Mouse (Mus musculus) heart, postnatal 0 days (tissue): ENCODE data around the gene Il12rb1. TPM values are rescaled to one million over a fixed set of nuclear protein-coding genes. Genes with fewer than 3 reads are reported as not detected.

Source experiments
- ATAC-seq: fragments of 200-750 bp; cut with Nextera tagmentation; 2 replicates; pipeline ENCODE4 v1.8.0; 2017; ENCODE audit warnings: low read depth, moderate number of reproducible peaks, moderate library complexity; ENCODE audit not compliant: insufficient read depth
- DNase-seq: peaks from one replicate; pipeline ENCODE4 v3.0.0-alpha.2; 2016; ENCODE audit warnings: low spot score
- H3K27ac ChIP-seq: fragments of 300-500 bp; sonication (generic); 2 replicates; pipeline ENCODE4 v1.5.1; 2014; ENCODE audit warnings: low read depth, mild to moderate bottlenecking
- H3K27me3 ChIP-seq: fragments of 300-500 bp; sonication (generic); 2 replicates; pipeline ENCODE4 v1.6.1; 2014; ENCODE audit warnings: low read length, mixed read lengths; ENCODE audit not compliant: control insufficient read depth, insufficient read depth
- H3K36me3 ChIP-seq: fragments of 300-500 bp; sonication (generic); replicated peaks from 2 replicates; pipeline ENCODE4 v1.6.1; 2014; ENCODE audit warnings: low read length, mixed read lengths; ENCODE audit not compliant: control insufficient read depth, insufficient read depth
- H3K4me1 ChIP-seq: fragments of 300-500 bp; sonication (generic); 2 replicates; pipeline ENCODE4 v1.6.1; 2014; ENCODE audit warnings: antibody characterized with exemption; ENCODE audit not compliant: control insufficient read depth, insufficient read depth
- H3K4me2 ChIP-seq: fragments of 300-500 bp; sonication (generic); 2 replicates; pipeline ENCODE4 v1.6.1; 2014; ENCODE audit warnings: low read depth, mild to moderate bottlenecking, low read length, moderate library complexity
- H3K4me3 ChIP-seq: fragments of 300-500 bp; sonication (generic); 2 replicates; pipeline ENCODE4 v1.5.1; 2014; ENCODE audit warnings: low read depth, low read length
- H3K9ac ChIP-seq: fragments of 300-500 bp; sonication (generic); replicated peaks from 2 replicates; pipeline ENCODE4 v1.6.1; 2014; ENCODE audit warnings: low read depth, low read length, mixed read lengths
- H3K9me3 ChIP-seq: fragments of 300-500 bp; sonication (generic); replicated peaks from 2 replicates; pipeline ENCODE4 v1.6.1; 2016; ENCODE audit warnings: low read length; ENCODE audit not compliant: control insufficient read depth
- CTCF ChIP-seq: IDR thresholded peaks from 2 replicates; pipeline ENCODE4 v1.5.1; 2016; ENCODE audit warnings: antibody characterized with exemption, control low read depth, low read depth
- EP300 ChIP-seq: IDR thresholded peaks from 2 replicates; pipeline ENCODE4 v1.6.1; 2016; ENCODE audit warnings: antibody characterized with exemption, low read depth
- WGBS: fragments of 180-500 bp; shearing (Covaris S2); extraction: QIAGEN DNeasy Blood & Tissue Kit; methylation state at CpG from one replicate; pipeline ENCODE4 v1.1.7; 2014; 5-methylcytosine and 5-hydroxymethylcytosine counted together
- polyA plus RNA-seq: library from polyadenylated mRNA; unstranded; fragments of >200 nt; fragmentation: Nextera tagmentation; extraction: Ambion mirVana; gene quantifications from 2 replicates; pipeline ENCODE4 v1.2.1, GENCODE M21; 2015
- total RNA-seq: library from RNA; depleted of rRNA; stranded (reverse); fragments of >200 nt; gene quantifications from 2 replicates; pipeline ENCODE4 v1.2.3, GENCODE M21; 2014; ENCODE audit warnings: low replicate concordance; rRNA removed

Gene Il12rb1
- total RNA-seq (0.08 TPM in 1 of 2 replicates, not detected in the other), polyA plus RNA-seq (not detected in 2 replicates)

DNA sequence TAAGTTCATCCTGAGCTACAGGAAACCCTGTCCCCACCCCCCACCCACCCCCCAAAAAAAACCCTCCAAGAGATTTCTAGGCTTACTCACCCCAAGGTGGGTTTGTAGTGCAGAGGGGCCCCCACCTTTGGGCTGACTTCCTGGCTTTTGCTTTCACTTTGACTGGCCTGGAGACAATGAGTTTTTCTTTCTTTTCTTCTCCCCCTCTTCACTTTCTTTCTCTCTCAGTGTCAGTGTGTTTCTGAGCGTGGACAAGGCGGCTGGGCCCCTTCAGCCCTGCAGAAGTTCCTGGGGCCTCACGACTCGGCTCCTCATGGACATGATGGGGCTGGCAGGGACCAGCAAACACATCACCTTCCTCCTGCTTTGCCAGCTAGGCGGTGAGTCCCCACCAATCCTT is at the start of gene Il12rb1:
Gene Il12rb1 (plus strand): TSS at position 211 of the 400 bp plus-strand sequence.
- Histone ChIP-seq H3K9me3 (no peaks in the 10 kb centered on the region), H3K36me3 (no peaks in the 10 kb centered on the region), H3K4me1 (peaks cover 10% of the 10 kb centered on the region), H3K27me3 (peaks cover 18% of the 10 kb centered on the region), H3K4me2 (peak within 1 kb of the TSS; percentile 16; the same call in 1 of the 2 replicates), H3K9ac (no peak within 1 kb of the TSS), H3K27ac (no peak within 1 kb of the TSS; the same call in 1 of the 2 replicates), H3K4me3 (no peak within 1 kb of the TSS; the same call in 1 of the 2 replicates)
- WGBS: 70% methylated on average over 5 of the region's 5 CpGs
- ATAC-seq: no peak
- DNase-seq: no peak
- no peak for TF ChIP-seq EP300
- TF ChIP-seq CTCF: no peak

DNA sequence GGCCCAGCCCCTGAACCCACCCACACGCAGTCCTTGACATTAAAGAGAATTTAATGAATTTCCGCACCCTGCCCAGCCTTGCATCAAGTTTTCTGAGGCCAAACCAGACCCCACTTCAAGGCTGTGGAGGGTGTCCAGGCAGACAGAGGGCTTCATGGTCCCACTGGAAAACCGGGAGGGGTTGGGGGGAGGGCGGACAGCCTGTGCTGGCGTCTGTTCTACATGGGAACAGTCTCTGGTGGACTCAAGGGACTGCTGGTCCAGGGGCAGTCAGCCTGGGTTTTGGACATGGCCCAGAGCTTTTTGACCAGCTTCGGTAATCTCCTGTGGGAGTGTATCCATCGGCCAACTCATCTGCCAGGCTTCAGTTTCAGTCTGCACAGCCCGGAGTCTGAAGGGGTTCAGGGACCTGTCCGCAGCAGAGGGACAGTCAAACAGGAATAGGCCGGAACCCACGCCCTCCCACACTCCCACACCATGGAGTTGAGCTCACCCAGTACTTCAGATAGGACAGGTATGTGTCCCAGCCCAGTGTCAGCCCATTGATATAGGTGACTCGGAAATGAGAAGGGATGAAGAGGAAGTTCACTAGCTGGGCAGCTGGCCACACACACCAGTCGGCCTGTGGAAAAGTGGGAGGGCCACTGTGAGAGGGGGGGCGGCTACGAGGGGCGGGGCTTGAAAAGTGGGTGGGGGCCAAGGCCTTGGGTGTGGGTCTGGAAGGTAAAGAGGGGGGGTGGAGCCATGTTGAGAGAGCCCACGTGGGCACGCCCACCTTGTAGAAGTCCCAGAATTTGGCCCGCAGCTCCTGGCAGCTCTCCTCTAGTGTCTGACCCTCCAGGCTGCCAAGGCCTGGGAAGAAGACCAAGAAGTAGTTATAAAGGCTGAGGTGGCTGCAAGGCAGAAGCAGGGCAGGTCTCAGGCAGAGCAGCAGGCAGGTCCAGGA is 49.4 kb upstream of the Il12rb1 start:
- Histone ChIP-seq H3K36me3 (peaks cover 28% of the 10 kb centered on the region), H3K4me2 (no peak overlapping the region), H3K27me3 (no peaks in the 10 kb centered on the region), H3K9me3 (no peaks in the 10 kb centered on the region), H3K27ac (no peak overlapping the region), H3K4me3 (no peak overlapping the region), H3K9ac (no peak overlapping the region), H3K4me1 (peaks cover 21% of the 10 kb centered on the region)
- TF ChIP-seq EP300 (no peak), CTCF (no peak)
- DNase-seq (no peak), ATAC-seq (no peak)
- 58% methylated on average over 19 of the region's 19 CpGs for WGBS

DNA sequence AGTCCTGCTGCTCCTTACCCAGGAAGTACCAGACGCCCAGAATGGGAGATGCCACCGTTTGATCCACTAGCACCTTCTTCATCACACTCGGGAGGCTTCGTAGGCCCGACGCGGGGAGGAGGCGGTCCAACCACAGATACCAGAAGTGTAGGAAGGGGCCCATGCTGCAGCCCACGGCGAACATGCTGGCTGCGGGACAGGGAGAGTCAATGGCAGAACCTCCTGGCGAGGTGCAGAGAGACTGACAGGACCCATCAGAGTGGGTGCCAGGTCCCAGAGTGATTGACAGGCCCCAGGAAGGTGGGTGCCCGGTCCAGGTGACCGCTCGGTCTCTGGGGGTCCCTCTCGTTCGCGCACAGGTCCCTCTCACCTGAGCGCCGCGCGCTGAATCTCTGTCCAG is 47.9 kb upstream of the Il12rb1 start:
- H3K4me3 ChIP-seq: peak overlapping the region; percentile 64
- DNase-seq (no peak), ATAC-seq (peak; percentile 1; the same call in 1 of the 2 replicates)
- WGBS: under 1% methylated on average over 22 of the region's 22 CpGs
- peaks cover 14% of the 10 kb centered on the region for H3K4me1 ChIP-seq
- H3K9me3 ChIP-seq: no peaks in the 10 kb centered on the region
- peak overlapping the region; percentile 75 for H3K27ac ChIP-seq
- TF ChIP-seq EP300 (no peak), CTCF (no peak)
- H3K27me3 ChIP-seq: no peaks in the 10 kb centered on the region
- H3K36me3 ChIP-seq: peaks cover 28% of the 10 kb centered on the region
- H3K9ac ChIP-seq: peak overlapping the region; percentile 71
- H3K4me2 ChIP-seq: peak overlapping the region; percentile 94

DNA sequence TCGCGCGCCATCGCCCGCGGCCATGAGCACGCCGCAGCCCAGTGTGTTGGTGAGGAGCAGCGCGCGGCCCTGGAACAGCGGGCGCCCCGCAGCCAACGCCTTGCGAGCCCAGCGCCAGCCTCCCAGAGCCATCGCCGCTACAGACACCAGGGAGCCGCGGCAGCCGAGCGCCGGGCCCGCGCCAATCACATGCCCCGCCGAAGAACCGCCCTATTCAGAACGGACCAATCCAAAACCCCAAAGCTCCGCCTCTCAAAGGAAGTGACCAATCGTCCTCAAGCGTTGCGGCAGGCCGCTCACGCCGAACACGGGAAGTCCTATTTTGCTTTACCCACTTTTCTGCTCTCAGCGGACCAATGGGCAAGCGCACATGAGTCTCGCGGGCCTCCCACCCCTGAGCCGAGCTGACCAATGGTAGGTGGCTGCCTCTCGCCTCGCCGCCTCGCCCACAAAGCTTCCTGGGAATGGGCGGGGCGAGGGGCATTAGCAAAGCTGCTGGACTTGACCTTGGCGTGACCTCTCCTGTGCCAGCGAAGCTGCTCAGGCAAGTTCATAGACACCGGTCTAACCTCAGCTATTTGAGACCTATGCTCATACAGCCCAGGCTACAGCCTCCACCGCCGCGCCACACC is 47.4 kb upstream of the Il12rb1 start, which contains the start of gene Mpv17l2:
Gene Mpv17l2 (minus strand): TSS at position 172 of the 632 bp plus-strand sequence.
- peaks cover 15% of the 10 kb centered on the region for H3K4me1 ChIP-seq
- DNase-seq: peak; percentile 99
- H3K4me3 ChIP-seq: peak within 1 kb of the TSS; percentile 64
- H3K4me2 ChIP-seq: peak within 1 kb of the TSS; percentile 94
- no peaks in the 10 kb centered on the region for H3K27me3 ChIP-seq
- ATAC-seq: peak; percentile 93
- H3K9me3 ChIP-seq: no peaks in the 10 kb centered on the region
- H3K36me3 ChIP-seq: peaks cover 28% of the 10 kb centered on the region
- peak within 1 kb of the TSS; percentile 75 for H3K27ac ChIP-seq
- TF ChIP-seq EP300 (no peak), CTCF (no peak)
- H3K9ac ChIP-seq: peak within 1 kb of the TSS; percentile 71
- 1% methylated on average over 55 of the region's 55 CpGs for WGBS

DNA sequence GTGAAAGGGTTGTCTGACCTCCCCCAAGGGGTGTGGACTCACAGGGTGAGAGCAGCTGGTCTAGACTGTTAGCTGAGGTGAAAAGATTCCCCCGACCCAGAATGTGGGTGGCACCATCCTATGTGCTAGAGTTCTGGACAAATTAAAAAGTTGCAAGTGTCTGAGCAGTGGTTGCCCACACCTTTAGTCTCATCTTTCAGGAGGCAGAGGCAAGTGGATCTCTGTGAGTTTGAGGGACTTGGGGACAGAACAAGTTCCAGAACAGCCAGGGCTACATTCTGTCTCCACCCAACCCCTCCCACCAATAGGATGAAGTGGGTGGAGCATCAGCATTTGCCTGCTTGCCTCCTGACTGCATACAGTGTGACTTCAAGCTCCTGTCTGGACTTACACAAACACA is 46.1 kb upstream of the Il12rb1 start:
- ATAC-seq: no peak
- no peaks in the 10 kb centered on the region for H3K9me3 ChIP-seq
- H3K4me1 ChIP-seq: peaks cover 25% of the 10 kb centered on the region
- no peak overlapping the region for H3K9ac ChIP-seq
- TF ChIP-seq EP300 (no peak), CTCF (no peak)
- 0 out of 2 replicates have a peak overlapping the region, but pooled peaks have one; percentile 13 for H3K27ac ChIP-seq
- no peak overlapping the region for H3K4me2 ChIP-seq
- DNase-seq: no peak
- no peak overlapping the region for H3K4me3 ChIP-seq
- WGBS: 83% methylated on average over 1 of the region's 1 CpGs
- H3K27me3 ChIP-seq: no peaks in the 10 kb centered on the region
- peaks cover 16% of the 10 kb centered on the region for H3K36me3 ChIP-seq
